Mouse (Mus musculus) midbrain, embryonic 14.5 days (tissue): ENCODE measurements around the gene Ehd1. TPM values are rescaled to one million over a fixed set of nuclear protein-coding genes. Genes with fewer than 3 reads are reported as not detected.
"Not testable (repeated sequence)": the region's sequence is repeated elsewhere in the genome, so short reads cannot be mapped to it uniquely, and the experiment has no call there.

Experiments used
- ATAC-seq: fragments of 200-750 bp; cut with Nextera tagmentation; 2 replicates; pipeline ENCODE4 v1.8.0; 2017; ENCODE audit warnings: moderate number of reproducible peaks, moderate library complexity; ENCODE audit not compliant: low FRiP score, low TSS enrichment
- DNase-seq: peaks from one replicate; pipeline ENCODE4 v3.0.0-alpha.2; 2015
- H3K27ac ChIP-seq: fragments of 300-500 bp; sonication (generic); replicated peaks from 2 replicates; pipeline ENCODE4 v1.5.1; 2014; ENCODE audit warnings: mild to moderate bottlenecking, low read depth, low read length, moderate library complexity
- H3K27me3 ChIP-seq: fragments of 300-500 bp; sonication (generic); 2 replicates; pipeline ENCODE4 v1.6.1; 2014; ENCODE audit warnings: low read length, control low read depth, mixed read lengths; ENCODE audit not compliant: control insufficient read depth, insufficient read depth
- H3K36me3 ChIP-seq: fragments of 300-500 bp; sonication (generic); 2 replicates; pipeline ENCODE4 v1.6.1; 2014; ENCODE audit warnings: low read length, control low read depth; ENCODE audit not compliant: control insufficient read depth, insufficient read depth
- H3K4me1 ChIP-seq: fragments of 300-500 bp; sonication (generic); 2 replicates; pipeline ENCODE4 v1.6.1; 2014; ENCODE audit warnings: mild to moderate bottlenecking, antibody characterized with exemption, low read length, control low read depth; ENCODE audit not compliant: control insufficient read depth, insufficient read depth
- H3K4me2 ChIP-seq: fragments of 300-500 bp; sonication (generic); 2 replicates; pipeline ENCODE4 v1.6.1; 2014; ENCODE audit warnings: mild to moderate bottlenecking, low read length, moderate library complexity
- H3K4me3 ChIP-seq: fragments of 300-500 bp; sonication (generic); replicated peaks from 2 replicates; pipeline ENCODE4 v1.5.1; 2014; ENCODE audit warnings: low read depth, low read length
- H3K9ac ChIP-seq: fragments of 300-500 bp; sonication (generic); replicated peaks from 2 replicates; pipeline ENCODE4 v1.6.1; 2014; ENCODE audit warnings: mild to moderate bottlenecking, low read length, moderate library complexity
- H3K9me3 ChIP-seq: fragments of 300-500 bp; sonication (generic); 2 replicates; pipeline ENCODE4 v1.6.1; 2016; ENCODE audit warnings: low read length, control low read depth, mixed read lengths; ENCODE audit not compliant: control insufficient read depth
- WGBS: fragments of 180-500 bp; shearing (Covaris S2); extraction: QIAGEN DNeasy Blood & Tissue Kit; methylation state at CpG from one replicate; pipeline ENCODE4 v1.1.7; 2014; 5-methylcytosine and 5-hydroxymethylcytosine counted together
- polyA plus RNA-seq: library from polyadenylated mRNA; unstranded; fragments of >200 nt; fragmentation: Nextera tagmentation; extraction: Ambion mirVana; gene quantifications from 2 replicates; pipeline ENCODE4 v1.2.1, GENCODE M21; 2014

Ehd1 gene
- polyA plus RNA-seq, 1 experiment from 2014 or later, result 75.0 TPM

DNA sequence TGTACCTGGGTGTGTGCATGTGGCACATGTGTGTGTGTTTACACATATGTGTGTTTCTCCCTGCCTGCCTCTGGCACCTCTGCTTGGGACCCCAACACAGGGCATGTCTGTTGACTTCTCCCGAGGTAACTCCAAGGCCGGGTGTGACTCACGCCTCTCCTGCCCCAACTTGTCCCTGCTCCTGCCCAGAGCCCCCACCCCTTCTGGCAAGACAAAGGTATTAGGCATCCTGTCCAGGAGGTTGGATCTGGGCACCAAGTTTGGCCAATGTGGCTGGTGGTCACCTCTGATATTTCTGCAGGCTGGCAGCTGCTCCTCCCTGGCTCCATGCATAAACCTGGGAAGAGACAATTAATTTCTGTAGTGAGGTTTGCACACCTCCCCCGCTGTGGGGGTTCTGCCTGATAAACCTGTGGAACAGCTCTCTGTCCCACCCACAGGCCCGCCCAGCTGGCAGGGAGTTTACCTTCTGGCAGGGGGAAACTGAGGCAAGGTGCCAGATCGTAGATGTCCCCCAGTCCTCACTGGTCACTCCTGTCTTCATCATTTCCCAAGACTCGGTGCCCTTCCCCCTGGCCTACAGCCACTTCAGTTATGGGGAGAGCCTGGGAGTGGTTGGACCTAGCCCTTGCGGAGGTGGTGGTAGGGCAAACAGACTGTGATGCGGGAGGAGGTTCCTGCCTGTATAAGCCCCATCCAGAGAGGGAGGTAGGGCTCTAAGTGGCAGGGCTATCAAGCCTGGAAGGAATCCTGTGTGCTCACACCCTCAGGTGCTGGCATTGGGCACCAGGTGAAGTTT is 31.4 kb downstream of the Ehd1 start:
- 0 out of 2 replicates have a peak, but pooled peaks cover 4% of the 10 kb centered on the region for H3K36me3 ChIP-seq
- 90% methylated on average over 9 of the region's 9 CpGs for WGBS
- DNase-seq (no peak), ATAC-seq (no peak)
- H3K27me3 ChIP-seq, result no peaks in the 10 kb centered on the region
- H3K4me1 ChIP-seq, result no peaks in the 10 kb centered on the region
- no peak overlapping the region for H3K4me3 ChIP-seq
- H3K27ac ChIP-seq, result no peak overlapping the region
- no peak overlapping the region for H3K9ac ChIP-seq
- H3K4me2 ChIP-seq, result no peak overlapping the region
- H3K9me3 ChIP-seq, result no peaks in the 10 kb centered on the region

DNA sequence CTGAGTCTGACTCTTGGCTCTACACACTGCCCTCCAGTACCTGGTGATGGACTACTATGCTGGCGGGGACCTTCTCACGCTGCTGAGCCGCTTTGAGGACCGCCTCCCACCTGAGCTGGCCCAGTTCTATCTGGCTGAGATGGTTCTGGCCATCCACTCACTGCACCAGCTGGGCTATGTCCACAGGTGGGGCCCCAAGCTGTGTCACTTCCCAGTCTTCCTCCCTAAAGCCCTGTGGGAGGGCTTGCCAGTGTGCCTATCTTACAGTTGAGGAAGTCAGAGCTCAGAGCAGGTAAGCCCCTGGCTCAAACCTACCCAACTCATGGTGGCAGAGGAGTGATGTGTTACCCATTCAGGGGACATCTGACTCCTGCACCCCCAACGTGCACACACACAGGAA is 33.7 kb downstream of the Ehd1 start:
- no peak overlapping the region for H3K4me3 ChIP-seq
- no peak overlapping the region for H3K4me2 ChIP-seq
- H3K27me3 ChIP-seq, result no peaks in the 10 kb centered on the region
- H3K36me3 ChIP-seq, result 0 out of 2 replicates have a peak, but pooled peaks cover 4% of the 10 kb centered on the region
- ATAC-seq (no peak), DNase-seq (no peak)
- 88% methylated on average over 5 of the region's 5 CpGs for WGBS
- H3K27ac ChIP-seq, result no peak overlapping the region
- no peak overlapping the region for H3K9ac ChIP-seq
- H3K9me3 ChIP-seq, result no peaks in the 10 kb centered on the region
- no peaks in the 10 kb centered on the region for H3K4me1 ChIP-seq

DNA sequence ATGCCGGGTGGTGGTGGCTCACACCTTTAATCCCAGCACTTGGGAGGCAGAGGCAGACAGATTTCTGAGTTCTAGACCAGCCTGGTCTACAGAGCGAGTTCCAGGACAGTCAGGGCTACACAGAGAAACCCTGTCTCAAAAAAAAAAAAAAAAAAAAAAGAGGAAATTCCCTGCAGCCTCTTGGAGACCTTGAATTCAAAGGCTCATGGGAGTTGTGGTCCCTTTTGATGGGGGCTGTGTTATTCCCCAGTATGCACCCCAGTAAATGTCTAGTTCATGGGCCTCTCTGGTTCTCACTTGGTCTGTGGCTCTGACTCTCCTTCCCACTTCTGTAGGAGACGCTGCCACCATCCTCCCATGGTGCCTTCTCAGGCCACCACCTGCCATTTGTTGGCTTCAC is 35.3 kb downstream of the Ehd1 start:
- 91% methylated on average over 3 of the region's 3 CpGs for WGBS

DNA sequence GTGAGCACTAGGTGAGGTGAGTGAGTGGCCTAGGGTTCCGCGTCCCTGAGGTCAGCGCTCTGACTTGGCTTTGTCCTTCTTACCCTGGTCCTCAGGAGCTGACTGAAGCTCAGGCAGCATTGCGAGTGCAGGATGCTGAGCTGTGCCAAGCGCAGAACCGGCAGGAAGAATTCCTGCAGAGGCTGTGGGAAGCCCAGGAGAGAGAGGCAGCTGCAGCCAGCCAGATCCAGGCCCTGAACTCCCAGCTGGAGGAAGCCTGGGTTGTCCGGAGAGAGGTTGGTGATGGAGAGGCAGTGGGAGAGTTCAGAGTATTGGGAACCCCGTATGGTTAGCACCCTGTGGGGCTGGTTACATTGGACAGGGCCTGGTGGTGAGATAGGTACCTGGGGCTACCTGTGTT is 37.3 kb downstream of the Ehd1 start:
- H3K9me3 ChIP-seq, result no peaks in the 10 kb centered on the region
- WGBS, result 89% methylated on average over 8 of the region's 8 CpGs
- no peaks in the 10 kb centered on the region for H3K27me3 ChIP-seq
- no peak overlapping the region for H3K4me2 ChIP-seq
- H3K4me1 ChIP-seq, result no peaks in the 10 kb centered on the region
- ATAC-seq (no peak), DNase-seq (no peak)
- no peak overlapping the region for H3K9ac ChIP-seq
- H3K27ac ChIP-seq, result no peak overlapping the region
- no peak overlapping the region for H3K4me3 ChIP-seq
- H3K36me3 ChIP-seq, result peaks cover 9% of the 10 kb centered on the region; the same call in 1 of the 2 replicates

More for the DNA sequence above, 35.3 kb downstream of the Ehd1 start:
- H3K9ac ChIP-seq, H3K4me2 ChIP-seq, H3K27ac ChIP-seq, H3K4me1 ChIP-seq, H3K4me3 ChIP-seq, ATAC-seq, DNase-seq, H3K9me3 ChIP-seq, H3K27me3 ChIP-seq, H3K36me3 ChIP-seq: not testable (repeated sequence)

DNA sequence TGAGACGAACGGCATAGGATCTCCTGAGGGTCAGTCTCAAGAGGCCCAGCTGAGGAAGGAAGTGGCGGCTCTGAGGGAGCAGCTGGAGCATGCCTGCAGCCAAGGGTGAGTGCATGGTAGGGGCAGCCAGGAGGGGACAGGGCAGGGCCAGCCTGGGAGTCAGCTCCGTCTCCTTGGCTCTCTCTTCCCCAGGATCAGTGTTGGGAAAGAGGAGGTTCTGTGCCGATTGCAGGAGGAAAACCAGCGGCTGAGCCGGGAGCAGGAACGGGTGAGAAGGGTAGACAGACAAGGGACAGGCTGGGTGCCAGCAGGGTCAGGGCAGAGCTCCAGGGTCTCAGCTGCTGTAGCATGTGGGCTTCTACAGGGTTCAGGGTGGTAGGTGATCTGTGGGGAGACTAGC is 38.0 kb downstream of the Ehd1 start:
- DNase-seq (no peak), ATAC-seq (no peak)
- no peaks in the 10 kb centered on the region for H3K4me1 ChIP-seq
- H3K9me3 ChIP-seq, result no peaks in the 10 kb centered on the region
- H3K27ac ChIP-seq, result no peak overlapping the region
- H3K4me3 ChIP-seq, result no peak overlapping the region
- WGBS, result 87% methylated on average over 8 of the region's 8 CpGs
- H3K4me2 ChIP-seq, result no peak overlapping the region
- peaks cover 9% of the 10 kb centered on the region; the same call in 1 of the 2 replicates for H3K36me3 ChIP-seq
- no peak overlapping the region for H3K9ac ChIP-seq
- no peaks in the 10 kb centered on the region for H3K27me3 ChIP-seq

DNA sequence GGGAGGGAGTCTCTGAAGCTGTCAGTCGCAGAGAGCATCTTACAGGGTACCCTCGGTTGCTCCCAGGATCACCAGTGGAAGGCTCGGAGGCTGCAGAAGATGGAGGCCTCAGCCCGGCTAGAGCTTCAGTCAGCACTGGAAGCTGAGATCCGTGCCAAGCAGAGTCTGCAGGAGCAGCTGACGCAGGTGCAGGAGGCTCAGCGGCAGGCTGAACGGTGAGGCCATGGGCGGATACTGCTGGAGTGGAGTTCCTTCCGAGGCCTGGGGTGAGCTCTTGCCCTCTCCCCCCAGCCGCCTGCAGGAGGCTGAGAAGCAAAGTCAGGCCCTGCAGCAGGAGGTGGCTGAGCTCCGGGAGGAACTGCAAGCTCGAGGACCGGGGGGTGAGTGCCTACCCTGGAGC is 39.0 kb downstream of the Ehd1 start:
- WGBS, result 79% methylated on average over 14 of the region's 14 CpGs

DNA sequence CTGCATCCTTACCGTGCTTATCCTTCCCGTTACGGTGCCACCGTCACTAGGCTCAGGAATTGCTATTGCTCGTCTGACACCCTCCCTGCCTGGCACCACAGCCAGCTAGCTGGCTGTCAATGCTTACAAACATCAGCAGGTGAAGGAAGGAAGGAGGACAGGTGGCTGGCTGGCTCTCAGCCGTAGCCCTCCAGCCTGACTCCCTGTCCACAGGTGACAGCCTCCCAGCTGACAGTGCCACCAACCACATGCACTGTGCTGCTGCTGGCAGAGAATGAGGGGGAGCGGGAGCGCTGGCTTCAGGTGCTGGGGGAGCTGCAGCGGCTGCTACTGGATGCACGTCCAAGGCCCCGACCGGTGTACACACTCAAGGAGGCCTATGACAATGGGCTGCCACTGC is 41.6 kb downstream of the Ehd1 start:
- H3K4me1 ChIP-seq, result no peaks in the 10 kb centered on the region
- H3K27ac ChIP-seq, result no peak overlapping the region
- no peak overlapping the region for H3K4me3 ChIP-seq
- no peaks in the 10 kb centered on the region for H3K27me3 ChIP-seq
- H3K36me3 ChIP-seq, result peaks cover 12% of the 10 kb centered on the region; the same call in 1 of the 2 replicates
- H3K9ac ChIP-seq, result no peak overlapping the region
- DNase-seq (no peak), ATAC-seq (no peak)
- H3K9me3 ChIP-seq, result no peaks in the 10 kb centered on the region
- 92% methylated on average over 12 of the region's 12 CpGs for WGBS
- no peak overlapping the region for H3K4me2 ChIP-seq

More for the DNA sequence above, 39.0 kb downstream of the Ehd1 start:
- Histone ChIP-seq H3K4me1 (no peaks in the 10 kb centered on the region), H3K9ac (no peak overlapping the region), H3K4me3 (no peak overlapping the region), H3K36me3 (peaks cover 8% of the 10 kb centered on the region; the same call in 1 of the 2 replicates), H3K27ac (no peak overlapping the region), H3K27me3 (no peaks in the 10 kb centered on the region), H3K4me2 (no peak overlapping the region), H3K9me3 (no peaks in the 10 kb centered on the region)
- ATAC-seq, result no peak
- DNase-seq, result no peak

DNA sequence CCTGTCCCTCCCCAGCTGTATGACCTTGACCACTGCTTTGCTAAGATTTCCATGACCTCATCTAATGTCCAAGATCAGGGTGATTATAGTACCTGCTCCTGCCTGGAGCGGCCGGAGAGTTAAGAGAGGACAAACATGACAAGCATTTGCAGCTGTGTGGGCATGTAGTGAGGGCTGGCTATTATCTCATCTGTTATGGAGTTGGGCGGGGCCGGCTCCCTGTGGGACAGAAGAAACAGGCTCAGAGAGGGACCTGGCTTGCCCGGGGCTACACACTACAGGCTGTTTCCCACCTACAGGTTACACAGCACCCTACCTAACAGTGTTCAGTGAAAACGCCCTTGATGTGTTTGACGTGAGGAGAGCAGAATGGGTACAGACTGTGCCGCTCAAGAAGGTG is 44.8 kb downstream of the Ehd1 start:
- no peaks in the 10 kb centered on the region for H3K4me1 ChIP-seq
- no peak overlapping the region for H3K4me3 ChIP-seq
- no peak for ATAC-seq
- H3K27me3 ChIP-seq, result no peaks in the 10 kb centered on the region
- DNase-seq, result no peak
- peaks cover 13% of the 10 kb centered on the region; the same call in 1 of the 2 replicates for H3K36me3 ChIP-seq
- no peak overlapping the region for H3K9ac ChIP-seq
- WGBS, result 93% methylated on average over 8 of the region's 8 CpGs
- no peaks in the 10 kb centered on the region for H3K9me3 ChIP-seq
- no peak overlapping the region for H3K27ac ChIP-seq
- H3K4me2 ChIP-seq, result no peak overlapping the region
